Mouse (Mus musculus): ENCODE measurements around the gene Apol7e.
A peak's percentile ranks its signal among the peaks of the same experiment; 100 is the strongest.
"Not testable (repeated sequence)": the region's sequence is repeated elsewhere in the genome, so short reads cannot be mapped to it uniquely, and the experiment has no call there.

Apol7e gene

GRCm38 (mm10) chr15:77740511-77741297, 42.0 kb downstream of the Apol7e start:
- DNase-seq (ENCODE audit: low spot score), result no peak

GRCm38 (mm10) chr15:77741556-77741955, 42.9 kb downstream of the Apol7e start:
- DNase-seq (ENCODE audit: low spot score), result not testable (repeated sequence)

- DNase-seq (ENCODE audit: low spot score), result no peak
These were observed 46.0 kb downstream of the Apol7e start for GRCm38 (mm10) chr15:77744632-77745031.

GRCm38 (mm10) chr15:77745081-77745480, 46.4 kb downstream of the Apol7e start:
- no peak for DNase-seq (ENCODE audit: low spot score)

GRCm38 (mm10) chr15:77746326-77746725, 47.7 kb downstream of the Apol7e start:
- DNase-seq (ENCODE audit: low spot score), result no peak

GRCm38 (mm10) chr15:77748414-77748813, 49.8 kb downstream of the Apol7e start:
- DNase-seq (ENCODE audit: low spot score), result no peak

- DNase-seq (ENCODE audit: low spot score), result no peak
These were observed 51.1 kb downstream of the Apol7e start for GRCm38 (mm10) chr15:77749717-77750116.

GRCm38 (mm10) chr15:77750461-77750860, 51.8 kb downstream of the Apol7e start:
- no peak for DNase-seq (ENCODE audit: low spot score)

- no peak for DNase-seq (ENCODE audit: low spot score)
These were observed 53.8 kb downstream of the Apol7e start for GRCm38 (mm10) chr15:77752443-77752842.

- no peak for DNase-seq (ENCODE audit: low spot score)
These were observed 56.5 kb downstream of the Apol7e start for GRCm38 (mm10) chr15:77755132-77755531.

GRCm38 (mm10) chr15:77756081-77756480, 57.4 kb downstream of the Apol7e start:
- DNase-seq (ENCODE audit: low spot score), result no peak

- peak; percentile 71 for DNase-seq (ENCODE audit: low spot score)
These were observed 58.2 kb downstream of the Apol7e start, which contains the start of gene Apol8 for GRCm38 (mm10) chr15:77756848-77757247. Gene Apol8, minus strand, starts transcription at chr15:77757003.

GRCm38 (mm10) chr15:77757586-77758226, 59.0 kb downstream of the Apol7e start:
- DNase-seq (ENCODE audit: low spot score), result no peak

GRCm38 (mm10) chr15:77760037-77760436, 61.4 kb downstream of the Apol7e start:
- DNase-seq (ENCODE audit: low spot score), result no peak

- DNase-seq (ENCODE audit: low spot score), result peak; percentile 7
These were observed 62.4 kb downstream of the Apol7e start for GRCm38 (mm10) chr15:77761083-77761482.

- DNase-seq (ENCODE audit: low spot score), result no peak
These were observed 63.1 kb downstream of the Apol7e start for GRCm38 (mm10) chr15:77761561-77762380.

GRCm38 (mm10) chr15:77763050-77763449, 64.4 kb downstream of the Apol7e start:
- no peak for DNase-seq (ENCODE audit: low spot score)

- DNase-seq (ENCODE audit: low spot score), result no peak
These were observed 65.0 kb downstream of the Apol7e start for GRCm38 (mm10) chr15:77763702-77764101.

- DNase-seq (ENCODE audit: low spot score), result no peak
These were observed 65.8 kb downstream of the Apol7e start for GRCm38 (mm10) chr15:77764391-77765006.

GRCm38 (mm10) chr15:77765484-77766093, 66.9 kb downstream of the Apol7e start:
- DNase-seq (ENCODE audit: low spot score), result no peak

- no peak for DNase-seq (ENCODE audit: low spot score)
These were observed 68.3 kb downstream of the Apol7e start for GRCm38 (mm10) chr15:77766981-77767380.
